Mouse (Mus musculus) cerebellum, adult 2 months (tissue): Measurements from ENCODE around the gene Ppp4c. TPM values are rescaled to one million over a fixed set of nuclear protein-coding genes. Genes with fewer than 3 reads are reported as not detected.

Experiments used
- DNase-seq, 2 experiments: peaks; one replicate each; pipeline ENCODE4 v3.0.0; 2021
- H3K27ac ChIP-seq: fragments of 200-500 bp; 2 replicates; pipeline ENCODE4 v1.5.1; 2012; ENCODE audit warnings: low read length, control low read depth, inconsistent platforms; ENCODE audit not compliant: insufficient read depth
- H3K27me3 ChIP-seq: fragments of 200-500 bp; 2 replicates; pipeline ENCODE4 v1.6.1; 2012; ENCODE audit warnings: inconsistent platforms, mild to moderate bottlenecking, low read length, moderate library complexity; ENCODE audit not compliant: control insufficient read depth, insufficient read depth
- H3K4me1 ChIP-seq: fragments of 200-500 bp; 2 replicates; pipeline ENCODE4 v1.6.1; 2011; ENCODE audit warnings: low read length; ENCODE audit not compliant: control insufficient read depth, insufficient read depth
- H3K4me3 ChIP-seq: fragments of 200-500 bp; replicated peaks from 2 replicates; pipeline ENCODE3; 2011; ENCODE audit warnings: mild to moderate bottlenecking, low read depth, low read length, control low read depth; ENCODE audit not compliant: insufficient read depth
- CTCF ChIP-seq: fragments of 200-500 bp; IDR thresholded peaks from 2 replicates; pipeline ENCODE4 v1.5.1; 2011; ENCODE audit warnings: low read depth, mild to moderate bottlenecking, control low read depth, low read length, moderate library complexity, borderline replicate concordance; ENCODE audit not compliant: insufficient read depth
- POLR2A ChIP-seq: fragments of 200-500 bp; IDR thresholded peaks from 2 replicates; pipeline ENCODE4 v1.6.1; 2011; ENCODE audit warnings: low read length, control low read depth, borderline replicate concordance; ENCODE audit not compliant: insufficient read depth
- WGBS: fragments of 180-500 bp; shearing (Covaris S2); methylation state at CpG from one replicate; pipeline ENCODE4 v1.1.7; 2018; 5-methylcytosine and 5-hydroxymethylcytosine counted together
- polyA plus RNA-seq: library from polyadenylated mRNA; depleted of rRNA; stranded (reverse); fragments of >200 nt; gene quantifications from 2 replicates; pipeline ENCODE4 v1.2.3, GENCODE M21; 2012; rRNA removed

Gene Ppp4c
- polyA plus RNA-seq, 1 experiment, result 110 TPM

DNA sequence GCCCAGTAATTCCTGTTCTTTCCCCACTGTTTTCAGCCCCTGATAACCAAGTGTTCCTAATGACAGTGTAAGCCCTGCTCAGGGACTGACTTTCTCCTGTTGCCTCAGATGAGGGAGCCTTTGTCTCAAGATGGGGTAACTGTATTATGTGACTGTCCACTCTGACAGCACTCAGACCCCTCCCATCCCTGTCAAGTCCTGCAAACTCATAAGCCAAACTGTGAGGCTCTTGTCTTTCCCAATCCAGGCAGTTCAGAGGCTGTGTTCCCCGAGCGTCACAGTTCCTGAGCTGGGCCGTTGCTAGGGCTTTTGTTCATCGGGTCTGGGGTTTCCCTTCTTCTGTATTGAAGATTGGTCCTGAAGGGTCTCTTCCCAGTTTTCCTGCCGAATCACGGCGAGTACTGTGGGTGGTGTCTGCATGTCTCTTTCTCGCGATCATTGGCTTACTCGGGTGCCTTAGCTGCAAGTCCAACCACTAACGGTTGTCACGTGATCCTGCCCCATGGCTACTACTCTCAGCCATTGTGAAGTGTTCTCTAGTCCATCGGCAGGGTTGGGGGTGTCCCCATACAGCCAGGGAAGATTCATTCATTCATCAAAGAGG, 52.1 kb downstream of the Ppp4c start:
- H3K27ac ChIP-seq, result no peak overlapping the region
- H3K4me1 ChIP-seq, result no peaks in the 10 kb centered on the region
- no peak for DNase-seq
- no peaks in the 10 kb centered on the region for H3K27me3 ChIP-seq
- TF ChIP-seq POLR2A (no peak), CTCF (no peak)
- peak overlapping the region; percentile 4 for H3K4me3 ChIP-seq
- WGBS, result 48% methylated on average over 13 of the region's 13 CpGs

- DNase-seq, result no peak
- Histone ChIP-seq H3K27ac (no peak overlapping the region), H3K27me3 (no peaks in the 10 kb centered on the region), H3K4me1 (no peaks in the 10 kb centered on the region), H3K4me3 (no peak overlapping the region)
- no peak for TF ChIP-seq CTCF
- TF ChIP-seq POLR2A, result no peak
- 63% methylated on average over 17 of the region's 17 CpGs for WGBS
Observed at GRCm38 (mm10) chr7:126739551-126739950, 52.7 kb downstream of the Ppp4c start.

- no peak for DNase-seq
- Histone ChIP-seq H3K27me3 (no peaks in the 10 kb centered on the region), H3K4me1 (no peaks in the 10 kb centered on the region), H3K27ac (no peak overlapping the region), H3K4me3 (no peak overlapping the region)
- WGBS, result 83% methylated on average over 8 of the region's 8 CpGs
- TF ChIP-seq CTCF, result no peak
- no peak for TF ChIP-seq POLR2A
Observed at GRCm38 (mm10) chr7:126736122-126736521, 56.2 kb downstream of the Ppp4c start.

Other genes starting within 250 kb of the Ppp4c start
- 115 and 116 TPM in 2 replicates for gene Eif3c, start 226.1 kb downstream of the Ppp4c start, polyA plus RNA-seq
- gene Apobr, start 207.6 kb downstream of the Ppp4c start, polyA plus RNA-seq, result 0.87 and 0.98 TPM in 2 replicates
- 38.1 and 44.2 TPM in 2 replicates for gene Cln3, start 206.7 kb downstream of the Ppp4c start, polyA plus RNA-seq
- gene Il27, start 197.6 kb downstream of the Ppp4c start, polyA plus RNA-seq, result not detected in 2 replicates
- gene Nupr1, start 161.6 kb downstream of the Ppp4c start, polyA plus RNA-seq, result 9.3 and 10.6 TPM in 2 replicates
- 45.4 and 45.5 TPM in 2 replicates for gene Sgf29, start 143.2 kb downstream of the Ppp4c start, polyA plus RNA-seq
- gene Sult1a1, start 116.1 kb downstream of the Ppp4c start, polyA plus RNA-seq, result 6.4 and 10.6 TPM in 2 replicates
- 51.0 and 61.6 TPM in 2 replicates for gene Bola2, start 97.1 kb downstream of the Ppp4c start, polyA plus RNA-seq
- gene Slx1b, start 96.7 kb downstream of the Ppp4c start, polyA plus RNA-seq, result 39.6 and 40.3 TPM in 2 replicates
- 110 and 126 TPM in 2 replicates for gene Coro1a, start 84.7 kb downstream of the Ppp4c start, polyA plus RNA-seq
- 212 and 229 TPM in 2 replicates for gene Mapk3, start 32.9 kb downstream of the Ppp4c start, polyA plus RNA-seq
- gene Gdpd3, start 26.2 kb downstream of the Ppp4c start, polyA plus RNA-seq, result 6.0 and 8.0 TPM in 2 replicates
- gene Ypel3, start 15.5 kb downstream of the Ppp4c start, polyA plus RNA-seq, result 628 and 636 TPM in 2 replicates
- gene Tbx6, start 11.0 kb downstream of the Ppp4c start, polyA plus RNA-seq, result 2.2 TPM in 2 replicates
- gene Fam57b, start 5.2 kb upstream of the Ppp4c start, polyA plus RNA-seq, result 193 and 196 TPM in 2 replicates
- not detected in 2 replicates for gene 4930451I11Rik, start 39.1 kb upstream of the Ppp4c start, polyA plus RNA-seq
- gene Doc2a, start 54.9 kb upstream of the Ppp4c start, polyA plus RNA-seq, result 9.7 and 12.1 TPM in 2 replicates
- gene Hirip3, start 69.5 kb upstream of the Ppp4c start, polyA plus RNA-seq, result 60.9 and 63.1 TPM in 2 replicates
- gene Ino80e, start 69.9 kb upstream of the Ppp4c start, polyA plus RNA-seq, result 67.3 and 67.6 TPM in 2 replicates
- gene Taok2, start 92.2 kb upstream of the Ppp4c start, polyA plus RNA-seq, result 107 and 108 TPM in 2 replicates
- 29.8 and 37.5 TPM in 2 replicates for gene Tmem219, start 130.4 kb upstream of the Ppp4c start, polyA plus RNA-seq
- gene Kctd13, start 136.4 kb upstream of the Ppp4c start, polyA plus RNA-seq, result 130 and 140 TPM in 2 replicates
- 41.8 and 42.4 TPM in 2 replicates for gene Asphd1, start 157.1 kb upstream of the Ppp4c start, polyA plus RNA-seq
- 359 and 364 TPM in 2 replicates for gene Sez6l2, start 158.1 kb upstream of the Ppp4c start, polyA plus RNA-seq
- gene Cdipt, start 183.4 kb upstream of the Ppp4c start, polyA plus RNA-seq, result 255 and 281 TPM in 2 replicates
- gene Cdiptos, start 183.6 kb upstream of the Ppp4c start, polyA plus RNA-seq, result 0.92 and 1.1 TPM in 2 replicates
- 19.9 and 21.0 TPM in 2 replicates for gene Mvp, start 222.1 kb upstream of the Ppp4c start, polyA plus RNA-seq
- 2.8 and 5.2 TPM in 2 replicates for gene Pagr1b, start 224.0 kb upstream of the Ppp4c start, polyA plus RNA-seq
- gene Pagr1a, start 224.9 kb upstream of the Ppp4c start, polyA plus RNA-seq, result 91.6 and 105 TPM in 2 replicates
- gene Gm42742, start 228.6 kb upstream of the Ppp4c start, polyA plus RNA-seq, result 362 and 365 TPM in 2 replicates
- 600 and 672 TPM in 2 replicates for gene Prrt2, start 228.7 kb upstream of the Ppp4c start, polyA plus RNA-seq
- gene Maz, start 234.5 kb upstream of the Ppp4c start, polyA plus RNA-seq, result 198 and 213 TPM in 2 replicates
- 7.7 and 9.1 TPM in 2 replicates for gene Kif22, start 250.0 kb upstream of the Ppp4c start, polyA plus RNA-seq